Mouse (Mus musculus) large intestine, adult 2 months (tissue): ENCODE measurements around the gene Npc2. TPM values are rescaled to one million over a fixed set of nuclear protein-coding genes. Genes with fewer than 3 reads are reported as not detected.

Experiments
- DNase-seq: peaks from one replicate; pipeline ENCODE4 v3.0.0-alpha.2; 2012; ENCODE audit warnings: low read depth, low spot score
- WGBS: fragments of 180-500 bp; shearing (Covaris S2); methylation state at CpG from one replicate; pipeline ENCODE4 v1.1.7; 2018; 5-methylcytosine and 5-hydroxymethylcytosine counted together
- polyA plus RNA-seq: library from polyadenylated mRNA; depleted of rRNA; stranded (reverse); fragments of >200 nt; gene quantifications from 2 replicates; pipeline ENCODE4 v1.2.3, GENCODE M21; 2012; rRNA removed

The Npc2 gene
- polyA plus RNA-seq, 1 experiment = 74.5 TPM

GRCm38 (mm10) chr12:84745700-84746099, 27.3 kb downstream of the Npc2 start:
- 77% methylated on average over 4 of the region's 4 CpGs for WGBS
- DNase-seq = no peak

GRCm38 (mm10) chr12:84743496-84743895, 29.5 kb downstream of the Npc2 start:
- DNase-seq = no peak
- WGBS = 75% methylated on average over 10 of the region's 10 CpGs

- 64% methylated on average over 13 of the region's 13 CpGs for WGBS
- no peak for DNase-seq
Measured at GRCm38 (mm10) chr12:84733366-84733765, 39.6 kb downstream of the Npc2 start.

GRCm38 (mm10) chr12:84728421-84728820, 44.5 kb downstream of the Npc2 start:
- WGBS = 86% methylated on average over 10 of the region's 10 CpGs
- DNase-seq = no peak

GRCm38 (mm10) chr12:84727434-84727833, 45.5 kb downstream of the Npc2 start:
- DNase-seq = no peak
- 60% methylated on average over 5 of the region's 5 CpGs for WGBS

GRCm38 (mm10) chr12:84726986-84727385, 46.0 kb downstream of the Npc2 start:
- 55% methylated on average over 4 of the region's 4 CpGs for whole genome bisulfite sequencing
- DNase-seq = no peak

- WGBS = 84% methylated on average over 4 of the region's 4 CpGs
- no peak for DNase-seq
Measured at GRCm38 (mm10) chr12:84726391-84726790, 46.6 kb downstream of the Npc2 start.

- 88% methylated on average over 9 of the region's 9 CpGs for WGBS
- DNase-seq = no peak
Measured at GRCm38 (mm10) chr12:84718462-84719244, 54.3 kb downstream of the Npc2 start.

- peak; percentile 75 for DNase-seq
- WGBS = 19% methylated on average over 6 of the region's 6 CpGs
Measured at GRCm38 (mm10) chr12:84714578-84714977, 58.4 kb downstream of the Npc2 start.

GRCm38 (mm10) chr12:84709842-84710439, 63.0 kb downstream of the Npc2 start:
- DNase-seq = no peak
- WGBS = 13% methylated on average over 14 of the region's 14 CpGs

GRCm38 (mm10) chr12:84707804-84708203, 65.1 kb downstream of the Npc2 start:
- DNase-seq = no peak
- WGBS = 83% methylated on average over 4 of the region's 4 CpGs

GRCm38 (mm10) chr12:84706886-84707285, 66.1 kb downstream of the Npc2 start:
- WGBS = 68% methylated on average over 4 of the region's 4 CpGs

More at GRCm38 (mm10) chr12:84706886-84707285, 66.1 kb downstream of the Npc2 start:
- no peak for DNase-seq

Other genes with a start within 250 kb of the Npc2 start
- gene Vsx2, start 203.4 kb downstream of the Npc2 start, polyA plus RNA-seq = not detected in 2 replicates
- 29.0 and 49.4 TPM in 2 replicates for gene Abcd4, start 155.7 kb downstream of the Npc2 start, polyA plus RNA-seq
- gene Vrtn, start 132.1 kb downstream of the Npc2 start, polyA plus RNA-seq = not detected in 2 replicates
- gene Syndig1l, start 74.3 kb downstream of the Npc2 start, polyA plus RNA-seq = 0.04 and 0.21 TPM in 2 replicates
- 49.3 and 51.8 TPM in 2 replicates for gene Isca2, start 99 bp upstream of the Npc2 start, polyA plus RNA-seq
- 2.1 and 5.2 TPM in 2 replicates for gene Ltbp2, start 103.4 kb upstream of the Npc2 start, polyA plus RNA-seq
- 58.2 and 70.8 TPM in 2 replicates for gene Fcf1, start 197.7 kb upstream of the Npc2 start, polyA plus RNA-seq
- gene Arel1, start 197.7 kb upstream of the Npc2 start, polyA plus RNA-seq = 18.4 and 28.4 TPM in 2 replicates
- 4.9 and 7.7 TPM in 2 replicates for gene Ylpm1, start 223.2 kb upstream of the Npc2 start, polyA plus RNA-seq